Mouse (Mus musculus) common myeloid progenitor, adult 5-6 weeks (primary cell): Measurements from ENCODE around the gene Cd164l2. TPM values are rescaled to one million over a fixed set of nuclear protein-coding genes. Genes with fewer than 3 reads are reported as not detected.

ENCODE experiments used
- ATAC-seq: replicated peaks from 2 replicates; pipeline ENCODE4 v1.8.0; 2016; ENCODE audit warnings: low read depth, mild to moderate bottlenecking, moderate TSS enrichment, inconsistent platforms; ENCODE audit not compliant: poor library complexity, severe bottlenecking
- total RNA-seq: library from RNA; stranded (forward); fragments of 200-1000, 187-1606 nt; gene quantifications from 2 replicates; pipeline ENCODE4 v1.2.3, GENCODE M21; 2017

Gene Cd164l2
- total RNA-seq, 1 experiment from 2014 or later: not detected

DNA sequence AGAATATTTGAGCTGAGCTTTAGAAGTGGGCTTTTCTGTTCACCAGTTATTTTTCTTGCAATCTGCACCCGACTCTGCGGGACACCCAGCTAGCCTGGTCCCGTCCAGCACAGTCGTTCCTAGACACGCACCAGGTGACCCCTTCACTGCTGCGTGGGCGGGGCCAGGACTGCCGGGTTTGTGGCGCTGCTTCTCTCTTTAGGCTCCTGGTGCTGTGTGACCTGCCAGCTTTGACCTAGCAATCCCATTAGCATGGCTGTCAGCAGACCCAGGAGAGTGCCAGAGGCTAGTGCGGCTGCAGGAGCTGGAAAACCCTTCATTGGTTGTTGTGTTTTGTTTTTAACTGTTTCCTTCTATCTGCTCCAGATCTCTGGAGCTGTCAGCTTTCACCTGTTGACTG is 22.5 kb upstream of the Cd164l2 start:
- no peak for ATAC-seq

- ATAC-seq: no peak
These were observed 17.4 kb upstream of the Cd164l2 start for GRCm38 (mm10) chr4:133194482-133194881.

GRCm38 (mm10) chr4:133195014-133195413 is 16.9 kb upstream of the Cd164l2 start:
- ATAC-seq: no peak

- ATAC-seq: no peak
These were observed 15.8 kb upstream of the Cd164l2 start for GRCm38 (mm10) chr4:133196136-133196535.

DNA sequence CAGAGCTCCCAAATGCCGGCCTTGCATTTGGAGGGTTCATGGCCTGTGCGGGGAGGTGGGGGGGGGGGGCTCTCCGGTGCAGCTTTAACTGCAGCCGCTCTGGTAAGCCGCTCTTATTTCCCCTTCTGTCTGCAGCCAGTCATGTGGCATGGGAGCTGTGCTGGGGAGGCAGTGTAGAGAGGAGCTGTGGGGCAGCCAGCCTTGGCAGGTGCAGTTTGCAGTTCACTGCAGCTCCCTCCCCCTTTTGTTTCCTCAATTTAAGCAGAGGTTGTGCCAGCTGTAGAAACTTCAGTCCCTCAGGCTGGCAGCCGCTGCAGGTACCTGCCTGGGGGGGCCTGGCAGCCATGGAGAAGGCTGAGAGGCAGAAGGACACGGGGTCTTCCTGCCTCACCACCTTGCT is 15.1 kb upstream of the Cd164l2 start:
- no peak for ATAC-seq

GRCm38 (mm10) chr4:133197355-133197754 is 14.6 kb upstream of the Cd164l2 start:
- no peak for ATAC-seq

DNA sequence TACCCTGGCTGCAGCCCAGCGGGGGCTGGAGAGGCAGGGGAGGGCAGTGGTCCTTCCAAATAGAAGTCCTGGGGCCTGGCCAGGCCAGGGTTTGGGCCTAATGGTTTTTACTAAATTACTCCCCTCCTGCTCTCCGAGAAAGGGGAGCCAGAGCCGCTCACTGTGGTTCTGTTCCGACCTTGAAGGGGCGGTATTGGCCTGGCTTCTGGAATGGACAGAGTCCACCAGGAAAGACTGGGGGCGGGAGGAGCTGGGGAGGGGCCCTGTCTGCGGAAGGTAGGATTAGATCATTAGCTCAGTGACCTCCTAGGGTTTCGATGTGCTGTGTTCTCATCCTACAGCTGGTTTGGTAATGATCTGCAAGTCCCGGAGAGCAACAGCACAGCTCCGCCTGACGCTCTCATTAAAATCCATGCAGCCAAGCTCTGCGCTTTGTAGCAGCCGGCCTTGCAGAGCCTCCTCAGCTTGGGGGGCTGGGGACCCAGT is 14.1 kb upstream of the Cd164l2 start:
- no peak for ATAC-seq

- ATAC-seq: no peak
These were observed 13.4 kb upstream of the Cd164l2 start for GRCm38 (mm10) chr4:133198337-133199180.

DNA sequence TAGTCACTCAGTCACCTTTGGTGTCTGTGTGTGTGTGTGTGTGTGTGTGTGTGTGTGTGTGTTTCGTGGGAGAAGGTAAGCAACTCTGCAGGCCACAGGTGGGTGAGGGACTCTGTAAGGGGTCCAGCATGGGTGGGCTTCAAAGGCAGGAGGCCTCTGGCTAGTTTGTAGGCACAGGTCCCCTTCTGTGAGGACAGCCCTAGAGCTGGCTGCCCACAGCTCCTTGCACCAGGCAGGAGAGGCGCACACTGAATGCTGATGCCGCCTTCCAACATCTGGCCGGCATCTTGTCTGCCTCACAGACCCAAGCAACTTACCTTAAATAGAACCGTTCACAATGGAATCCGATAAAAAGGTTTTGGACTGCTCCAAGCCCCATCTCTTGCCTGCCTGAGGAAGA is 12.2 kb upstream of the Cd164l2 start:
- no peak for ATAC-seq

- ATAC-seq: no peak
These were observed 11.6 kb upstream of the Cd164l2 start for GRCm38 (mm10) chr4:133200343-133200742.

- ATAC-seq: peak; percentile 53
These were observed 10.7 kb upstream of the Cd164l2 start for GRCm38 (mm10) chr4:133201006-133201771.

GRCm38 (mm10) chr4:133202254-133202653 is 9.7 kb upstream of the Cd164l2 start:
- ATAC-seq: no peak

DNA sequence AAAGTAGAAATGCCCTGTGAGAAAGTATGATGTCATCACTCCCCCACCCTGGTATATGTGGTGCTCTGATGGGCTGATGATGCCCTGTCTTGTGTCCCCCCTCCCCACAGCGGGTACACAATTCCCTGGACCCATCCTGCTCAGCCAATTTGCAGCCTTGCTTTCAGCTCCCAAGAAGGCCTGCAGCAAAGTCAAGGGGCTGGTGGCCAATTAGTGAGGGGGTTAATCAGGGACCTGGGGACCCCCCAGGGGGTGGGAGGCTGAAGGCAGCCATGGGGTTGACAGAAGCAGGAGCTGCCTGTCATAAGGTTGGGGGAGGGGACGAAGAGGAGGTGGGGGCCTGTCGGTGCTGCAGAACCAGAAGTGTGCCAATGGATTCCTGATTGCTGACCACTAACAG is 8.3 kb upstream of the Cd164l2 start:
- no peak for ATAC-seq

- no peak for ATAC-seq
These were observed 7.6 kb upstream of the Cd164l2 start for GRCm38 (mm10) chr4:133204379-133204778.

GRCm38 (mm10) chr4:133209366-133209765 is 2.6 kb upstream of the Cd164l2 start:
- peak; percentile 54 for ATAC-seq

- no peak for ATAC-seq
These were observed 1.7 kb upstream of the Cd164l2 start for GRCm38 (mm10) chr4:133210023-133210787.

DNA sequence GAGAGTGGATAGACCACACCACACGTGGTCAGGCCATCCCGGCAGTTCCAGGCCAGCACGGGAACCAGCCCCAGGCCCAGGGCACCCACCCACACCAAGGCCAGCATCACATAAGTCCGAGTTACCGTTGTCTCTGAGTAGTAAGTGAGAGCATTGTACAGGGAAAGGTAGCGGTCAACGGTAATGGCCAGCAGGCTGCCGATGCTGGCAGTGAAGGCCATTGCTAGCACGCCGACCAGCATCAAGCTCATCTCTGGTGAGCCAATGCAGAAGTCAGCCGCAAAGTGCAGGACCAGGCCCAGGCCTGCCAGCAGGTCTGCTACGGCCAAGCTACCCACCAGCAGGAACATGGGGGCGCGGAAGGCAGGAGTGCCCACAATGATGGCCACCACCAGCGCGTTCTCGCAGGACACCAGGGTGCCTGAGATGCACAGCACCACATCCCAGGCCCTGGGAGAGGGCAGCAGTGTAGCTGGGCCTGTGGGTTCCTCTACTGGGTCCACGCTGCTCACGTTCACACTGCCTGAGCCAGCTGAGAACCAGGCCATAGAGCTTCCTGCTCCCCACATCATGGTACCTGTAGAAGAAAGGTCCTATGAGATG is 1.0 kb upstream of the Cd164l2 start:
- no peak for ATAC-seq

GRCm38 (mm10) chr4:133212562-133213267 is 784 bp downstream of the Cd164l2 start:
- peak; percentile 80 for ATAC-seq

DNA sequence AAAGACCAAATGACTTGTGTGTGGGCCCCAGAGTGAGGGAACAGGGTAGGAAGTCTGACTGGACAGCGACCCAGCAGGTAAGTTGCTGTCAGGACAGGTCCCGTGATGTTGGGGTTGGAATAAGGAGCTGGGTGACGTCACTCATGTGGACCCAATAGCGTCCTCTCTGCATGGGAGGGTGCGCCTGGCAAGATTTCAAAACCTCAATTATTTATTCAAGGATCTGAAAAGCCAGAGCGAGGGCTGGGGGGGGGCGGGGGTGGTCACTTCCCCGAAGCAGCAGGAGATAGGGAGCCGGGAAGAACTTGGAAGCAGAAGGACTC is 1.3 kb downstream of the Cd164l2 start:
- ATAC-seq: no peak

- no peak for ATAC-seq
These were observed 1.7 kb downstream of the Cd164l2 start for GRCm38 (mm10) chr4:133213661-133214060.
